Mouse (Mus musculus) midbrain, embryonic 16.5 days (tissue): Measurements from ENCODE around the gene Stra6. TPM values are rescaled to one million over a fixed set of nuclear protein-coding genes. Genes with fewer than 3 reads are reported as not detected.

Experiments used
- ATAC-seq: fragments of 200-750 bp; cut with Nextera tagmentation; 2 replicates; pipeline ENCODE4 v1.8.0; 2017; ENCODE audit warnings: moderate TSS enrichment
- H3K27ac ChIP-seq: fragments of 300-500 bp; sonication (generic); 2 replicates; pipeline ENCODE4 v1.5.1; 2014; ENCODE audit warnings: mild to moderate bottlenecking, low read length, mixed read lengths
- H3K27me3 ChIP-seq: fragments of 300-500 bp; sonication (generic); 2 replicates; pipeline ENCODE4 v1.6.1; 2014; ENCODE audit warnings: low read depth, low read length, mixed read lengths; ENCODE audit not compliant: control insufficient read depth, insufficient read depth
- H3K36me3 ChIP-seq: fragments of 300-500 bp; sonication (generic); 2 replicates; pipeline ENCODE4 v1.6.1; 2014; ENCODE audit warnings: mild to moderate bottlenecking, low read length, moderate library complexity, mixed read lengths; ENCODE audit not compliant: control insufficient read depth, insufficient read depth
- H3K4me1 ChIP-seq: fragments of 300-500 bp; sonication (generic); 2 replicates; pipeline ENCODE4 v1.6.1; 2014; ENCODE audit warnings: mild to moderate bottlenecking, low read length, mixed read lengths; ENCODE audit not compliant: control insufficient read depth, insufficient read depth
- H3K4me2 ChIP-seq: fragments of 300-500 bp; sonication (generic); 2 replicates; pipeline ENCODE4 v1.6.1; 2014; ENCODE audit warnings: mild to moderate bottlenecking, low read length, mixed read lengths
- H3K4me3 ChIP-seq: fragments of 300-500 bp; sonication (generic); 2 replicates; pipeline ENCODE4 v1.5.1; 2014; ENCODE audit warnings: low read depth, mild to moderate bottlenecking, low read length, moderate library complexity, mixed read lengths
- H3K9ac ChIP-seq: fragments of 300-500 bp; sonication (generic); 2 replicates; pipeline ENCODE4 v1.6.1; 2014; ENCODE audit warnings: low read depth, low read length, mixed read lengths
- H3K9me3 ChIP-seq: fragments of 300-500 bp; sonication (generic); replicated peaks from 2 replicates; pipeline ENCODE4 v1.6.1; 2014; ENCODE audit warnings: mild to moderate bottlenecking, low read length, mixed read lengths; ENCODE audit not compliant: control insufficient read depth, poor library complexity, severe bottlenecking
- WGBS: fragments of 180-500 bp; shearing (Covaris S2); extraction: QIAGEN DNeasy Blood & Tissue Kit; methylation state at CpG from one replicate; pipeline ENCODE4 v1.1.7; 2014; 5-methylcytosine and 5-hydroxymethylcytosine counted together
- polyA plus RNA-seq: library from polyadenylated mRNA; unstranded; fragments of >200 nt; fragmentation: Nextera tagmentation; extraction: Ambion mirVana; gene quantifications from 2 replicates; pipeline ENCODE4 v1.2.1, GENCODE M21; 2015

The Stra6 gene
- polyA plus RNA-seq, 1 experiment from 2014 or later, result 8.1 TPM

DNA sequence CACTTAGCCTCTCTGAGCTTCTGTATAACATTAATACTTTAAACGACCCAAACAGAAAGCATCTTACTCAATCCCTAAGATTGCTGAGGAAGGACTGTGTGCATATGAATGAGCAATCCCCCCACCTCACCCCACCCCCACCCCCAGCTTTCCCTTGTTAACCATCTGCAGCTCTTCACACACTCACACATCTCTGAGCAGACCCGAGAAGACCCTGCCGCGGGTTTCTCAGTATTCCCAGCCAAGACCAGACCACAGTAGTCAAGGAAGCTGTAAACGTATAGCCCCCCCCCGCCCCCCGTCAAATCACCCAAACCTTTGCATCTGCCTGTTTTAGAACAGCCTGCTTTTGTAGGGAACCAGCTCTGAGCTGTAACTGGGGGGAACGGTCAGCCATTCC is 21.0 kb downstream of the Stra6 start:
- Histone ChIP-seq H3K36me3 (no peaks in the 10 kb centered on the region), H3K4me2 (no peak overlapping the region), H3K27ac (peak overlapping the region; percentile 50), H3K9ac (no peak overlapping the region), H3K27me3 (no peaks in the 10 kb centered on the region), H3K4me1 (peaks cover 26% of the 10 kb centered on the region), H3K4me3 (no peak overlapping the region), H3K9me3 (no peaks in the 10 kb centered on the region)
- peak; percentile 39; the same call in 1 of the 2 replicates for ATAC-seq
- 24% methylated on average over 8 of the region's 8 CpGs for WGBS

DNA sequence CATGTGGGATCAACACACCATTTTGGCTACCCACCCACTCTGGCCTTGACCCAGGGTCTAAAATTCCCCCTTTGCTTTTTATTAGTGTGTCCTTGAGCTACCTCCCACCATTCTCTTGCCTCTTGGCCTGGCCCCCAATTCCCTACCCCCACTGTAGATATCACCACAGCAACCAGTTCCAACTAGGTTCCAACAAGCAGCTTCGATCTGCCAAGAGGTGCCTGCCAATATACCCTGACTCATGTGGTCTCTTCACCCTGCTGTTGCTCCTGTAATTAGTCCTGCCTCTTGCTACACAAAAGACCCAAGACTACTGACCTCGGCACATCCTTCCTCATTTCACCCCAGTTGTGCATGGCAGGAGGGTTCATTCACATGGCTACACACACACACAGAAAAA is 21.5 kb downstream of the Stra6 start:
- H3K4me3 ChIP-seq, result no peak overlapping the region
- WGBS, result 5% methylated on average over 2 of the region's 2 CpGs
- H3K36me3 ChIP-seq, result no peaks in the 10 kb centered on the region
- H3K4me2 ChIP-seq, result no peak overlapping the region
- H3K27ac ChIP-seq, result peak overlapping the region; percentile 50
- H3K9me3 ChIP-seq, result no peaks in the 10 kb centered on the region
- H3K9ac ChIP-seq, result no peak overlapping the region
- no peaks in the 10 kb centered on the region for H3K27me3 ChIP-seq
- ATAC-seq, result peak; percentile 55
- H3K4me1 ChIP-seq, result peaks cover 26% of the 10 kb centered on the region

DNA sequence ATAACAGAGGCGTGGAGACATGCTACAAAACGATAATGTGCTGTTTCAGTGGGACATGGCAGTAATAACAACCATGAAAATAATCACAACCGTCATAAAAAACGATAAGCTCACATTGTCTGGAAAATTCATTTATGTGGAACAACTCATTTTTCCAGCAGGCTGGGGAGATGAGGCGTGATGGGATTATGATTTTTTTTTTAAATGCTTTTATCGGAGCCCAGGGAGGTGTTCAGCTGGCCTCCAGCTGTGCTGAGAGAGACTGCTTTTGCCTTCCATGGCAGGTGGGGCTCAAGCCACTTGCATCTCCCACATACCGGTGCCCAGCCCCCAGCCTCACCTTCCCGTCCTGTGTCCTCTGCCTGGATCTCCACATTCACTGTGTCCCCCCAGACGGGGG is 22.6 kb downstream of the Stra6 start:
- Histone ChIP-seq H3K4me1 (peaks cover 26% of the 10 kb centered on the region), H3K4me2 (no peak overlapping the region), H3K36me3 (no peaks in the 10 kb centered on the region), H3K4me3 (no peak overlapping the region), H3K9me3 (no peaks in the 10 kb centered on the region), H3K9ac (no peak overlapping the region; the same call in 1 of the 2 replicates), H3K27ac (peak overlapping the region; percentile 40), H3K27me3 (no peaks in the 10 kb centered on the region)
- 13% methylated on average over 9 of the region's 9 CpGs for WGBS
- ATAC-seq, result no peak

DNA sequence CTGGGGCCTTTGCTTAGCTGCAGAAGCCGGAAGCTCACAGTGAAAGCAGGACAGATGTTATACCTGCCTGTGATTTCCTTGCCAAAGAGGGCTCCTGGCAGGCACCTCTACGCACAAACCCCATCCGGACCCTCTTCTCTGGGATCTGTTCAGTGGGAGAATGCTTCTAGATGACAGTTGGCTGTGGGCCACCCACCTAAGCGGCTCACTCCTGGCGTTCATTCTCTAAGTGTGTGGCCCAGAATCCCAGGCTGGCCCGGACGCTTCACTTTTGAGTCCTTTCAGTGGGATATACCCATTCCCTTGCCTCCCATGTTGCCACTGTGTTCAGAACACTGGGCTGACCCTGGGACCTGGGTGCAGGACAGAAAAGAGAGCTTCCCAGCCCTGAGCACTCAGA is 23.3 kb downstream of the Stra6 start:
- H3K9me3 ChIP-seq, result no peaks in the 10 kb centered on the region
- H3K4me3 ChIP-seq, result no peak overlapping the region
- H3K36me3 ChIP-seq, result no peaks in the 10 kb centered on the region
- no peak for ATAC-seq
- peaks cover 26% of the 10 kb centered on the region for H3K4me1 ChIP-seq
- H3K9ac ChIP-seq, result no peak overlapping the region; the same call in 1 of the 2 replicates
- H3K4me2 ChIP-seq, result no peak overlapping the region
- 51% methylated on average over 7 of the region's 7 CpGs for WGBS
- H3K27me3 ChIP-seq, result no peaks in the 10 kb centered on the region
- 0 out of 2 replicates have a peak overlapping the region, but pooled peaks have one; percentile 40 for H3K27ac ChIP-seq

DNA sequence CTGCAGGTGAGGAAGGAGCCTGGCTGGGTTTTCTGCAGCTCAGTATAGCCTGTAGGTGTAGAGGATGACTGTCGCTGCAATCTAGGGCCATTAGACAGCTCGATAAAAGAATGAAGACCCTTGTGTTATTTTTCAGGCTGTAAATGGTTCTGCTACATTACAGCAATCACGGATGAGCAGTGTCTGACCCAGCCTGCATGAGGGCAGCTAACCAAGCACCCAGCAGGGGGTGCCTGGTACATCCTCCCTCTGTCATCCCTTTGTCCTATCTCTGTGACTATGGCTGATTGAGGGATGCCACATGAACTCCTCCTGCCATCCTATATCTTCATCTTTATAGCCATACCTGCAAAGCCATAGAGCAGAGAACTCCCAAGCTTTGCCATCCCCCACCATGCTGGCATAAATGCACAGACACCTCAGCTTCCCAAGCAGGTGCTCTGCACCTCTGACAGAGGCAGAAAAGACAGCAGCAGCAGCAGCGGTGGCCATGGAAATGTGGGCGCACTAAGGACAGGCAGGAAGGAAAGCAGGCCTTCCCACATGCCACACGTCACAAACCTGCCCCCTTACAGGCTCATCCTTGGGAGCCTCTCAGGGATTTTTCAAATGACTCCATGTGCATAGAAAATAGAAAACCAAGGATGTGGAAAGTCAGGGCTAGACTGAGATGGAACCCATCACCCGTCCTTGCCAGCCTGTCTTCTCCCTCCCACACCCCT is 23.9 kb downstream of the Stra6 start:
- peaks cover 26% of the 10 kb centered on the region for H3K4me1 ChIP-seq
- H3K27ac ChIP-seq, result 0 out of 2 replicates have a peak overlapping the region, but pooled peaks have one; percentile 14
- 0 out of 2 replicates have a peak overlapping the region, but pooled peaks have one; percentile 1 for H3K9ac ChIP-seq
- ATAC-seq, result no peak
- no peaks in the 10 kb centered on the region for H3K9me3 ChIP-seq
- WGBS, result 57% methylated on average over 7 of the region's 7 CpGs
- no peak overlapping the region for H3K4me3 ChIP-seq
- H3K4me2 ChIP-seq, result no peak overlapping the region
- no peaks in the 10 kb centered on the region for H3K36me3 ChIP-seq
- no peaks in the 10 kb centered on the region for H3K27me3 ChIP-seq

DNA sequence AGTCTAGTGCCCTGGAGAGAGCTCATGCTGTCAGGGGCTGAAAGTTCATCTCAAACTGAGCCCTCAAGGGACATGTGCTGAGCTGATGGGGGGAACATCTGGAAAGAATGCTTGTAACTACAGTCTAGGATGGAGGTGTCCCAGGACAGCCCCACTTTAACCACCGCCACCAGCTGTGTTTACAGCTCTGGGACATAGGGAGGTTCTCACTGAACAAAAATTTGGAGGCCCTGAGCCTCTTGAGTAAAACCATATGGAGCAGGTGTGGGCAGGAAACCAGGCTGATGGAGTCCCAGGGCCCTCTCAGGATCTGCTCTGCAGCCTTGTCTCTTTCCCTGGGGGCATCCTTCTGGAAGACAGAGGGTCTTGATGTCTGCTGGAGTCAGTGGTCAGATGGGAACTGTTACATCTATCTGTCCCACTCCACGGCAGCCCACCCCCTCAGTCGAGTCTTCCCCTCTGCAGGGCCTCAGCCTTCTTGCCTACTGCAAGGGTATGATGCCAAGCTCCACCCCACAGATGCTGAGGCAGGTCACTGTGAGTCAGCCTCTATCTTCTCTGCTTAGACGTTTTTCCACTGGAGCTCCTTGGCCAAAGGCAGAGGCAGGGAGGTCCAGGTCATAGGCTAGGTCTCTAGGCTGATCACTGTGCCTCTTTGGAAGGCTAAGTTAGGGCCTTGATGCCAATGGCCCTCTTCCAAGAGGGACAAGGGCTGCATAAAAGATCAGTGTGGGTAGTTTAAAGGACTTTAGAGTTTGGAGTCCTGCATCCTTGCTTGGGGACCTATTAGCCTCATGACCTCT is 28.2 kb downstream of the Stra6 start:
- no peak overlapping the region for H3K9ac ChIP-seq
- ATAC-seq, result no peak
- 77% methylated on average over 4 of the region's 4 CpGs for WGBS
- no peaks in the 10 kb centered on the region for H3K36me3 ChIP-seq
- peaks cover 10% of the 10 kb centered on the region for H3K4me1 ChIP-seq
- no peaks in the 10 kb centered on the region for H3K27me3 ChIP-seq
- H3K4me2 ChIP-seq, result no peak overlapping the region
- no peaks in the 10 kb centered on the region for H3K9me3 ChIP-seq
- no peak overlapping the region for H3K4me3 ChIP-seq
- H3K27ac ChIP-seq, result no peak overlapping the region

DNA sequence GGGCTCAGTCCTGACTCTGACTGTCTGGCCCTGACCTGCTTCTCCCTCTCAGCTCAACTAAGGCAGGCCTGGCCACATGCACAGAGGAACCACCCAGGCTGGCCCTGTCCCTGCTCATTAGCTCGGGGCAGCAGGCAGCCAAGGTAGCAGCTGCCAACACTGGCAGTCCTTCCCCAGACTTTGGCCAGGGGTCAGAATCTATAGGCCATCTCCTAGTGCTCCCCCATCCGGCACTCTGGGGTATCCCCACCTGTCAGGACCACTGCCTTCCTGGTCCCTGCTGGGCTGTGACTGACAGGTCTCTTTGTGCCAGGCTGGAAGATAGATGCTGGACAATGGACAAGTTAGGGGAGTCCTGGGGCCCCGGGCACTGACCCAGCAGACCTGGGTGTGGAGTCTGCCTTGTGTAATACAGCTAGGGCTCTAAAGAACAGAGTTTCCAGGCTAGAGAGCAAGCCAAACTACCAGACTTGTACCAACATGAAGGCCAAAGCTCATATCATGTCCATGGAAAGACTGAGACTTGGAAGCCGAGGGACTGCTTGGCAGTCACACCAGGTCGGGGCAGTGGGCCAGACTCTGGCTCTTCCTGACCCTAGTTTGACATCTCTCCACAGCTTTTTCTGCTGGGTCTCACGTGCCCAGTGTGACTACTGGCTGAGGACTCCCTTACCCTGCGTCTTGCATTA is 29.1 kb downstream of the Stra6 start:
- Histone ChIP-seq H3K9ac (no peak overlapping the region), H3K4me1 (peaks cover 12% of the 10 kb centered on the region), H3K36me3 (no peaks in the 10 kb centered on the region), H3K4me2 (no peak overlapping the region), H3K27me3 (no peaks in the 10 kb centered on the region), H3K4me3 (no peak overlapping the region), H3K9me3 (no peaks in the 10 kb centered on the region), H3K27ac (no peak overlapping the region)
- WGBS, result 57% methylated on average over 7 of the region's 7 CpGs
- ATAC-seq, result peak; percentile 33

DNA sequence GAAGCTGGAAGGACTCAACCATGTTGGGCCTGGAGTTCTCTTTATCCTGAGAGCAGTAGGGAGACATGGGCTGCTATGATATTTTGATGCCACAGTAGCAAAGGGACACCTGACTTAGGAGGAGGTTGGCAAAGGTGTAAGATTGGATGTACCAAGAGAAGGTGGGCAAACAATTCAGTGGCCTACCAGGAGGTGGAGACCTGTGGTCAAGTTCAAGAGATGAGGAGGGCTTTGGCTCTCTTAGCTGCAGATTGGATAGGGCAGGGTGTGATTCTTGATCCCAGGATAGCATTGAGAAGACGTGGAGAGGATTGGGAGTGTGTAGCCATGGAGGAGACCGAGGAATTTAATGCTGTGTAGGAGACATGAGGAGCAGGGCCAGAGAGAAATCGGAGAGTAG is 30.2 kb downstream of the Stra6 start:
- Histone ChIP-seq H3K27me3 (no peaks in the 10 kb centered on the region), H3K4me1 (peaks cover 12% of the 10 kb centered on the region), H3K36me3 (no peaks in the 10 kb centered on the region), H3K27ac (no peak overlapping the region), H3K9ac (no peak overlapping the region), H3K9me3 (no peaks in the 10 kb centered on the region), H3K4me2 (no peak overlapping the region), H3K4me3 (no peak overlapping the region)
- no peak for ATAC-seq
- 70% methylated on average over 3 of the region's 3 CpGs for WGBS
